8 mouse cellular contexts compared by ENCODE assay signal in the genomic region with DNA sequence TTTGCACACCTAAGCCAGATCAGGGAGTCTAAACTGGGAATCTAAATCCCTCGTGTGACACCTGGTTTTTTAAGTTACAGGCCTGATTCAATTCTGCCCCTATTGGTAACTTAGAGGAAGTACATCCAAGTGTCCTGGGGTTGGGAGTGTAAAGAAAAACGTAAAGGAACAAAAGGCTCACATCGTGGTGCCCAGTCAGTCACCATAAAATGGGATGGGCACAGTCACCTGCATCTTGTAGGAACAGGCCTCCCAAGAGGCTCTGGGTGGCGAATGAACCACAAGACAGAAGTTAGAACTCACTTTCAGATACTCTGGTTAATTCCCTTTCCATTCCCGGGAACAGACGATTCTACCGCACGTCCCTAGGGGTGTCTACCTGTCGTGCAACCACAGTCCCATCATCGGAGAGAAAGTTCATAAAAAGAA. TPM values are rescaled to one million over a fixed set of nuclear protein-coding genes. Genes with fewer than 3 reads are reported as not detected.
DNase-seq lines count a peak whose midpoint lies in the region; ATAC-seq and TF ChIP-seq lines count a peak whose summit lies in the region.

No protein-coding gene starts in this region.

- no peak for ATAC-seq in erythroblast, adult 5-6 weeks (replicated peaks; ENCODE audit: low FRiP score, poor library complexity, severe bottlenecking)
- ATAC-seq in limb, embryonic 12.5 days (ENCODE audit: insufficient number of reproducible peaks, insufficient read depth, low FRiP score, low TSS enrichment, low read depth): no peak
- peak; percentile 20; the same call in 1 of the 2 replicates for ATAC-seq in neutrophil, adult 5-6 weeks (ENCODE audit: extremely low read depth, insufficient number of reproducible peaks, low FRiP score, poor library complexity, severe bottlenecking)

- WGBS in forebrain, embryonic 10.5 days: under 1% methylated on average over 10 of the region's 10 CpGs
- 1% methylated on average over 10 of the region's 10 CpGs for WGBS in limb, embryonic 12.5 days

- peak overlapping the region; percentile 78 for H3K9ac ChIP-seq in ES-Bruce4 (ENCODE audit: low read depth, poor library complexity, severe bottlenecking)
- H3K9ac ChIP-seq in limb, embryonic 12.5 days (replicated peaks): no peak overlapping the region

- intact Hi-C loops in gastrocnemius, postnatal 14 days (cut with DNase I; ENCODE audit: low total_unique reads): no loop called here

- peak overlapping the region; percentile 89 for H3K4me2 ChIP-seq in limb, embryonic 12.5 days

- no peaks in the 10 kb centered on the region for H3K9me3 ChIP-seq in erythroblast, embryonic 14.5 days (ENCODE audit: control insufficient read depth, low read length)
- no peaks in the 10 kb centered on the region for H3K9me3 ChIP-seq in ES-Bruce4 (replicated peaks; ENCODE audit: control insufficient read depth, insufficient read depth, low read length, poor library complexity, severe bottlenecking)
- H3K9me3 ChIP-seq in forebrain, embryonic 10.5 days: no peaks in the 10 kb centered on the region
- H3K9me3 ChIP-seq in limb, embryonic 12.5 days: no peaks in the 10 kb centered on the region

- no peak for TF ChIP-seq POLR2A in ES-Bruce4 (IDR thresholded peaks at IDR 0.05; ENCODE audit: insufficient read depth, low read length)

- TF ChIP-seq CTCF in ES-Bruce4 (IDR thresholded peaks at IDR 0.05; ENCODE audit: low read depth, low read length): no peak

- H3K27ac ChIP-seq in ES-Bruce4 (ENCODE audit: insufficient read depth, low read length): peak overlapping the region; percentile 94
- H3K27ac ChIP-seq in forebrain, embryonic 10.5 days: peak overlapping the region; percentile 91
- H3K27ac ChIP-seq in limb, embryonic 12.5 days: no peak overlapping the region

- H3K36me3 ChIP-seq in erythroblast, embryonic 14.5 days (ENCODE audit: control insufficient read depth): no peaks in the 10 kb centered on the region
- peaks cover 6% of the 10 kb centered on the region; the same call in 1 of the 2 replicates for H3K36me3 ChIP-seq in ES-Bruce4 (ENCODE audit: control insufficient read depth, insufficient read depth, low read length, poor library complexity, severe bottlenecking)
- H3K36me3 ChIP-seq in forebrain, embryonic 10.5 days (replicated peaks): peaks cover 23% of the 10 kb centered on the region
- no peaks in the 10 kb centered on the region for H3K36me3 ChIP-seq in limb, embryonic 12.5 days

- peaks cover 36% of the 10 kb centered on the region for H3K4me1 ChIP-seq in erythroblast, embryonic 14.5 days (ENCODE audit: control insufficient read depth)
- H3K4me1 ChIP-seq in ES-Bruce4 (ENCODE audit: control insufficient read depth, insufficient read depth, low read length): peaks cover 2% of the 10 kb centered on the region
- H3K4me1 ChIP-seq in forebrain, embryonic 10.5 days: peaks cover 46% of the 10 kb centered on the region
- H3K4me1 ChIP-seq in limb, embryonic 12.5 days (replicated peaks): peaks cover 11% of the 10 kb centered on the region; the same call in 1 of the 2 replicates

- peak overlapping the region; percentile 63 for H3K4me3 ChIP-seq in erythroblast, embryonic 14.5 days (replicated peaks)
- peak overlapping the region; percentile 82 for H3K4me3 ChIP-seq in ES-Bruce4 (ENCODE audit: low read depth, low read length)
- peak overlapping the region; percentile 76 for H3K4me3 ChIP-seq in forebrain, embryonic 10.5 days
- peak overlapping the region; percentile 58 for H3K4me3 ChIP-seq in limb, embryonic 12.5 days (replicated peaks)

- TF ChIP-seq EP300 in ES-Bruce4 (IDR thresholded peaks at IDR 0.05; ENCODE audit: insufficient read depth, low read depth, low read length): no peak

- peak; percentile 42 for DNase-seq in forebrain, embryonic 10.5 days (ENCODE audit: extremely low spot score, low spot score)
- no peak for DNase-seq in gastrocnemius, postnatal 14 days
- no peak for DNase-seq in thymus, adult 18-20 months

- peaks cover 36% of the 10 kb centered on the region for H3K27me3 ChIP-seq in erythroblast, embryonic 14.5 days (ENCODE audit: control insufficient read depth)
- no peaks in the 10 kb centered on the region for H3K27me3 ChIP-seq in ES-Bruce4 (ENCODE audit: control insufficient read depth, insufficient read depth, low read length, poor library complexity, severe bottlenecking)
- H3K27me3 ChIP-seq in forebrain, embryonic 10.5 days (ENCODE audit: poor library complexity, severe bottlenecking): peaks cover 11% of the 10 kb centered on the region
- peaks cover 11% of the 10 kb centered on the region for H3K27me3 ChIP-seq in limb, embryonic 12.5 days

RNA-seq across cellular contexts. Expression of a gene that starts 2.3 kb away (rescaled TPM):
- 0.03 TPM in 2 replicates for polyA plus RNA-seq in erythroblast, embryonic 14.5 days (2012)
- total RNA-seq in erythroblast, adult 5-6 weeks (2015; ENCODE audit: low replicate concordance): 11.1 and 11.9 TPM in 2 replicates
- 5.4 and 10.2 TPM in 2 replicates for total RNA-seq in erythroblast, adult 5-6 weeks (2017; ENCODE audit: low replicate concordance)
- 78.6 and 83.0 TPM in 2 replicates for polyA plus RNA-seq in ES-Bruce4 (2011; ENCODE audit: insufficient read depth, insufficient read length, low read depth, missing spikeins)
- polyA plus RNA-seq in forebrain, embryonic 10.5 days (2016; fragmentation: Nextera tagmentation; extraction: Ambion mirVana): 36.1 and 39.0 TPM in 2 replicates
- 19.2 and 20.1 TPM in 2 replicates for polyA plus RNA-seq in limb, embryonic 12.5 days (2016; fragmentation: Nextera tagmentation; extraction: Ambion mirVana)
- 31.0 and 32.4 TPM in 2 replicates for total RNA-seq in neutrophil, adult 5-6 weeks (2017)
- total RNA-seq in gastrocnemius, postnatal 14 days (2021): 100 to 1,000 TPM in 1 of 2 experiments, 10 to 100 TPM in 1; 88.2 to 125 TPM

Comparison
In these comparisons a context has a peak if more than half of its experiments do, and no peak if none do; other contexts are left out.
1. RNA of a gene that starts 2.3 kb away (polyA plus RNA-seq): 78.6 to 83.0 TPM in ES-Bruce4, 36.1 to 39.0 TPM in forebrain, embryonic 10.5 days and 19.2 to 20.1 TPM in limb, embryonic 12.5 days; 0.03 TPM in erythroblast, embryonic 14.5 days; every median in the first group is over 10 times any median in the second.
2. Peak in every context shown above with its lines, with median percentiles within 50 percentile points of each other: H3K4me3 ChIP-seq.